Mouse (Mus musculus) mature B cell (primary cell): ENCODE measurements around the gene Pex14.

Experiments used
- in situ Hi-C: fragments of 300-500 bp; cut with MboI; formaldehyde crosslinking; loops from 2 replicates; pipeline ENCODE4 v1.14.3; 2019

The Pex14 gene

GRCm38 (mm10) chr4:148985541-148986476, 113.9 kb downstream of the Pex14 start:
- in situ Hi-C loops, result no loop called here

- in situ Hi-C loops, result no loop called here
These were observed 114.8 kb downstream of the Pex14 start for GRCm38 (mm10) chr4:148984701-148985540.

- in situ Hi-C loops, result no loop called here
These were observed 117.4 kb downstream of the Pex14 start for GRCm38 (mm10) chr4:148982274-148982673.

- in situ Hi-C loops, result no loop called here
These were observed 119.8 kb downstream of the Pex14 start for GRCm38 (mm10) chr4:148979837-148980236.

GRCm38 (mm10) chr4:148978926-148979325, 120.8 kb downstream of the Pex14 start:
- in situ Hi-C loops, result no loop called here

GRCm38 (mm10) chr4:148978221-148978855, 121.3 kb downstream of the Pex14 start:
- in situ Hi-C loops, result no loop called here

GRCm38 (mm10) chr4:148974833-148975232, 124.8 kb downstream of the Pex14 start:
- in situ Hi-C loops, result no loop called here

GRCm38 (mm10) chr4:148973387-148973786, 126.3 kb downstream of the Pex14 start:
- in situ Hi-C loops, result no loop called here

- in situ Hi-C loops, result no loop called here
These were observed 127.0 kb downstream of the Pex14 start for GRCm38 (mm10) chr4:148972707-148973106.

- in situ Hi-C loops, result no loop called here
These were observed 127.9 kb downstream of the Pex14 start for GRCm38 (mm10) chr4:148971613-148972242.

GRCm38 (mm10) chr4:148970742-148971141, 128.9 kb downstream of the Pex14 start:
- in situ Hi-C loops, result no loop called here

- in situ Hi-C loops, result no loop called here
These were observed 130.1 kb downstream of the Pex14 start for GRCm38 (mm10) chr4:148969610-148970009.

GRCm38 (mm10) chr4:148968859-148969258, 130.8 kb downstream of the Pex14 start:
- in situ Hi-C loops, result no loop called here

- in situ Hi-C loops, result no loop called here
These were observed 133.5 kb downstream of the Pex14 start for GRCm38 (mm10) chr4:148966132-148966531.

- in situ Hi-C loops, result no loop called here
These were observed 134.9 kb downstream of the Pex14 start for GRCm38 (mm10) chr4:148964541-148965310.

GRCm38 (mm10) chr4:148962096-148962495, 137.6 kb downstream of the Pex14 start:
- in situ Hi-C loops, result no loop called here

- in situ Hi-C loops, result no loop called here
These were observed 138.6 kb downstream of the Pex14 start for GRCm38 (mm10) chr4:148961081-148961480.

- in situ Hi-C loops, result no loop called here
These were observed 139.7 kb downstream of the Pex14 start for GRCm38 (mm10) chr4:148960011-148960410.

- in situ Hi-C loops, result no loop called here
These were observed 144.4 kb downstream of the Pex14 start for GRCm38 (mm10) chr4:148955131-148955813.
